Mouse (Mus musculus): ENCODE measurements around the gene Pbx1. TPM values are rescaled to one million over a fixed set of nuclear protein-coding genes. Genes with fewer than 3 reads are reported as not detected.

Gene Pbx1
- total and polyA plus RNA-seq, 3 experiments: 0.10 TPM; not detected in 2

- Histone ChIP-seq H3K36me3 (ENCODE audit: control insufficient read depth in 1 of 2, insufficient read depth in 2 of 2, low read length in 2 of 2) (peaks cover 0 to 2% of the 10 kb centered on the region in 2 experiments; a peak in 1 of 4 replicates), H3K27ac (ENCODE audit: control insufficient read depth, low read depth, low read length) (no peak overlapping the region), H3K9ac (ENCODE audit: control insufficient read depth, low read depth, low read length, poor library complexity, severe bottlenecking) (no peak overlapping the region), H3K27me3 (ENCODE audit: control insufficient read depth in 1 of 2, insufficient read depth in 2 of 2, low read length in 2 of 2) (no peaks in the 10 kb centered on the region), H3K4me1 (ENCODE audit: control insufficient read depth in 1 of 2, insufficient read depth in 2 of 2, low read length in 2 of 2) (peaks cover 0 to 4% of the 10 kb centered on the region in 2 experiments; a peak in 2 of 4 replicates), H3K4me3 (ENCODE audit: control insufficient read depth in 1 of 2, insufficient read depth in 1 of 2, low read depth in 2 of 2, low read length in 2 of 2) (no peak overlapping the region), H3K79me2 (ENCODE audit: control insufficient read depth, insufficient read depth, low read length, poor library complexity) (no peaks in the 10 kb centered on the region), H3K9me3 (replicated peaks; ENCODE audit: insufficient read depth, low read length) (no peaks in the 10 kb centered on the region)
- TF ChIP-seq ZNF384 (IDR thresholded peaks at IDR 0.05; ENCODE audit: low read depth, low read length) (no peak), CHD1 (IDR thresholded peaks at IDR 0.05; ENCODE audit: low read depth, low read length) (no peak), CTCF (IDR thresholded peaks at IDR 0.05 in 2 of 3, conservative IDR thresholded peaks at IDR 0.05 in 1 of 3; ENCODE audit: control insufficient read depth in 1 of 3, insufficient read depth in 1 of 3, low read depth in 2 of 3, low read length in 3 of 3, poor library complexity in 1 of 3, severe bottlenecking in 1 of 3) (no peak), TCF12 (IDR thresholded peaks at IDR 0.05; ENCODE audit: low read depth, low read length) (no peak), RCOR1 (IDR thresholded peaks at IDR 0.05; ENCODE audit: low read depth, low read length) (no peak), TAL1 (IDR thresholded peaks at IDR 0.05; ENCODE audit: low read length) (no peak), ZKSCAN1 (IDR thresholded peaks at IDR 0.05; ENCODE audit: low read depth, low read length) (no peak), POLR2AphosphoS2 (IDR thresholded peaks at IDR 0.05; ENCODE audit: low read length) (no peak), E2F4 (IDR thresholded peaks at IDR 0.05; ENCODE audit: borderline replicate concordance, low read depth, low read length) (no peak), KAT2A (conservative IDR thresholded peaks at IDR 0.05; ENCODE audit: low read depth, low read length) (no peak), ZC3H11A (IDR thresholded peaks at IDR 0.05; ENCODE audit: low read depth, low read length) (no peak), MAZ (IDR thresholded peaks at IDR 0.05; ENCODE audit: low read depth, low read length) (no peak), ZMIZ1 (IDR thresholded peaks at IDR 0.05; ENCODE audit: low read depth, low read length) (no peak), MEF2A (IDR thresholded peaks at IDR 0.05; ENCODE audit: extremely low read depth, insufficient replicate concordance, low read depth, low read length, poor library complexity, severe bottlenecking) (no peak)
- DNase-seq (ENCODE audit: low read depth, low spot score): no peak
These were observed 113.1 kb downstream of the Pbx1 start for GRCm38 (mm10) chr1:168318899-168319469.

- H3K4me1 ChIP-seq (ENCODE audit: control insufficient read depth in 1 of 2, insufficient read depth in 2 of 2, low read length in 2 of 2): peaks cover 18 to 20% of the 10 kb centered on the region in 2 experiments
- peak overlapping the region; percentile 51 for H3K27ac ChIP-seq (ENCODE audit: control insufficient read depth, low read depth, low read length)
- H3K36me3 ChIP-seq (ENCODE audit: control insufficient read depth in 1 of 2, insufficient read depth in 2 of 2, low read length in 2 of 2): peaks cover 0 to 20% of the 10 kb centered on the region in 2 experiments; a peak in 2 of 4 replicates
- no peak overlapping the region for H3K9ac ChIP-seq (ENCODE audit: control insufficient read depth, low read depth, low read length, poor library complexity, severe bottlenecking)
- H3K79me2 ChIP-seq (ENCODE audit: control insufficient read depth, insufficient read depth, low read length, poor library complexity): no peaks in the 10 kb centered on the region
- DNase-seq (ENCODE audit: low read depth, low spot score): peak; percentile 70
- H3K9me3 ChIP-seq (replicated peaks; ENCODE audit: insufficient read depth, low read length): no peaks in the 10 kb centered on the region
- H3K4me3 ChIP-seq (ENCODE audit: control insufficient read depth in 1 of 2, insufficient read depth in 1 of 2, low read depth in 2 of 2, low read length in 2 of 2): no peak overlapping the region
- TF ChIP-seq HCFC1 (IDR thresholded peaks at IDR 0.05; ENCODE audit: low read depth, low read length) (no peak), TBP (IDR thresholded peaks at IDR 0.05; ENCODE audit: low read depth, low read length) (no peak), POLR2AphosphoS5 (IDR thresholded peaks at IDR 0.05; ENCODE audit: borderline replicate concordance, low read depth, low read length) (no peak), TAL1 (IDR thresholded peaks at IDR 0.05; ENCODE audit: low read length) (no peak), RCOR1 (IDR thresholded peaks at IDR 0.05; ENCODE audit: low read depth, low read length) (no peak), ZNF384 (IDR thresholded peaks at IDR 0.05; ENCODE audit: low read depth, low read length) (no peak), MYC (IDR thresholded peaks at IDR 0.05; ENCODE audit: low read depth, low read length) (no peak), POLR2AphosphoS2 (IDR thresholded peaks at IDR 0.05; ENCODE audit: low read length) (no peak), ETS1 (IDR thresholded peaks at IDR 0.05; ENCODE audit: low read depth, low read length) (no peak), GATA1 (IDR thresholded peaks at IDR 0.05; ENCODE audit: low read depth, low read length) (no peak), NELFE (IDR thresholded peaks at IDR 0.05; ENCODE audit: low read depth, low read length) (no peak), ZC3H11A (IDR thresholded peaks at IDR 0.05; ENCODE audit: low read depth, low read length) (no peak), SIN3A (IDR thresholded peaks at IDR 0.05; ENCODE audit: low read length) (no peak), NRF1 (IDR thresholded peaks at IDR 0.05; ENCODE audit: insufficient read depth, low read depth, low read length, poor library complexity, severe bottlenecking) (no peak), TCF12 (IDR thresholded peaks at IDR 0.05; ENCODE audit: low read depth, low read length) (no peak), CTCF (IDR thresholded peaks at IDR 0.05 in 2 of 3, conservative IDR thresholded peaks at IDR 0.05 in 1 of 3; ENCODE audit: control insufficient read depth in 1 of 3, insufficient read depth in 1 of 3, low read depth in 2 of 3, low read length in 3 of 3, poor library complexity in 1 of 3, severe bottlenecking in 1 of 3) (no peak), CHD2 (IDR thresholded peaks at IDR 0.05; ENCODE audit: low read length) (no peak), ELF1 (IDR thresholded peaks at IDR 0.05; ENCODE audit: low read depth, low read length) (no peak), ZMIZ1 (IDR thresholded peaks at IDR 0.05; ENCODE audit: low read depth, low read length) (no peak), GABPA (IDR thresholded peaks at IDR 0.05; ENCODE audit: low read depth, low read length) (no peak)
- no peaks in the 10 kb centered on the region for H3K27me3 ChIP-seq (ENCODE audit: control insufficient read depth in 1 of 2, insufficient read depth in 2 of 2, low read length in 2 of 2)
These were observed 118.3 kb downstream of the Pbx1 start for GRCm38 (mm10) chr1:168313772-168314171.

Measured in MEL (cell line).